Mouse (Mus musculus) stomach, postnatal 0 days (tissue): ENCODE measurements around the gene Mast4. TPM values are rescaled to one million over a fixed set of nuclear protein-coding genes. Genes with fewer than 3 reads are reported as not detected.

Experiments
- ATAC-seq: fragments of 200-750 bp; cut with Nextera tagmentation; 2 replicates; pipeline ENCODE4 v1.8.0; 2017; ENCODE audit not compliant: low FRiP score, low TSS enrichment
- DNase-seq: peaks from one replicate; pipeline ENCODE4 v3.0.0-alpha.2; 2016; ENCODE audit warnings: low spot score
- H3K27ac ChIP-seq: fragments of 300-500 bp; sonication (generic); replicated peaks from 2 replicates; pipeline ENCODE4 v1.5.1; 2014; ENCODE audit warnings: mild to moderate bottlenecking, control low read depth
- H3K27me3 ChIP-seq: fragments of 300-500 bp; sonication (generic); 2 replicates; pipeline ENCODE4 v1.6.1; 2014; ENCODE audit warnings: low read length; ENCODE audit not compliant: control insufficient read depth, insufficient read depth
- H3K36me3 ChIP-seq: fragments of 300-500 bp; sonication (generic); 2 replicates; pipeline ENCODE4 v1.6.1; 2014; ENCODE audit warnings: low read length, mixed read lengths; ENCODE audit not compliant: control insufficient read depth, insufficient read depth
- H3K4me1 ChIP-seq: fragments of 300-500 bp; sonication (generic); replicated peaks from 2 replicates; pipeline ENCODE4 v1.6.1; 2014; ENCODE audit warnings: antibody characterized with exemption; ENCODE audit not compliant: control insufficient read depth, insufficient read depth
- H3K4me2 ChIP-seq: fragments of 300-500 bp; sonication (generic); replicated peaks from 2 replicates; pipeline ENCODE4 v1.6.1; 2014; ENCODE audit warnings: low read depth, mild to moderate bottlenecking, control low read depth, moderate library complexity
- H3K4me3 ChIP-seq: fragments of 300-500 bp; sonication (generic); 2 replicates; pipeline ENCODE4 v1.5.1; 2014; ENCODE audit warnings: low read depth, low read length, control low read depth
- H3K9ac ChIP-seq: fragments of 300-500 bp; sonication (generic); 2 replicates; pipeline ENCODE4 v1.6.1; 2014; ENCODE audit warnings: mild to moderate bottlenecking, low read length, control low read depth, mixed read lengths
- H3K9me3 ChIP-seq: fragments of 300-500 bp; sonication (generic); 2 replicates; pipeline ENCODE4 v1.6.1; 2016; ENCODE audit warnings: low read length; ENCODE audit not compliant: control insufficient read depth
- CTCF ChIP-seq: IDR thresholded peaks from 2 replicates; pipeline ENCODE4 v1.5.1; 2016; ENCODE audit warnings: antibody characterized with exemption, low read depth, mild to moderate bottlenecking, moderate library complexity
- EP300 ChIP-seq: optimal IDR thresholded peaks from 2 replicates; pipeline ENCODE3; 2016; ENCODE audit warnings: antibody characterized with exemption
- WGBS: fragments of 180-500 bp; shearing (Covaris S2); extraction: QIAGEN DNeasy Blood & Tissue Kit; methylation state at CpG from one replicate; pipeline ENCODE4 v1.1.7; 2014; 5-methylcytosine and 5-hydroxymethylcytosine counted together
- polyA plus RNA-seq: library from polyadenylated mRNA; unstranded; fragments of >200 nt; fragmentation: Nextera tagmentation; extraction: Ambion mirVana; gene quantifications from 2 replicates; pipeline ENCODE4 v1.2.1, GENCODE M21; 2015

Gene Mast4
- polyA plus RNA-seq, 1 experiment from 2014 or later: 18.2 TPM

- no peak for ATAC-seq
- Histone ChIP-seq H3K36me3 (no peaks in the 10 kb centered on the region), H3K27me3 (no peaks in the 10 kb centered on the region), H3K4me2 (no peak overlapping the region), H3K9ac (no peak overlapping the region), H3K9me3 (no peaks in the 10 kb centered on the region), H3K27ac (no peak overlapping the region), H3K4me3 (no peak overlapping the region), H3K4me1 (no peaks in the 10 kb centered on the region)
- TF ChIP-seq CTCF (no peak), EP300 (no peak)
- 98% methylated on average over 2 of the region's 2 CpGs for WGBS
- no peak for DNase-seq
These were observed 398.1 kb downstream of the Mast4 start for GRCm38 (mm10) chr13:102936233-102936632.

GRCm38 (mm10) chr13:102935788-102936187 lies 398.5 kb downstream of the Mast4 start:
- no peaks in the 10 kb centered on the region for H3K36me3 ChIP-seq
- DNase-seq (no peak), ATAC-seq (no peak)
- H3K27me3 ChIP-seq: no peaks in the 10 kb centered on the region
- H3K9ac ChIP-seq: no peak overlapping the region
- no peak overlapping the region for H3K4me2 ChIP-seq
- no peak overlapping the region for H3K27ac ChIP-seq
- TF ChIP-seq CTCF (no peak), EP300 (no peak)
- H3K9me3 ChIP-seq: no peaks in the 10 kb centered on the region
- WGBS: 45% methylated on average over 3 of the region's 3 CpGs
- H3K4me3 ChIP-seq: no peak overlapping the region
- H3K4me1 ChIP-seq: no peaks in the 10 kb centered on the region

- Histone ChIP-seq H3K27me3 (no peaks in the 10 kb centered on the region), H3K27ac (no peak overlapping the region), H3K36me3 (no peaks in the 10 kb centered on the region), H3K4me2 (no peak overlapping the region), H3K9me3 (no peaks in the 10 kb centered on the region), H3K9ac (no peak overlapping the region), H3K4me3 (no peak overlapping the region), H3K4me1 (no peaks in the 10 kb centered on the region)
- no peak for DNase-seq
- no peak for ATAC-seq
- no peak for TF ChIP-seq EP300
- no peak for TF ChIP-seq CTCF
- WGBS: 83% methylated on average over 5 of the region's 5 CpGs
These were observed 400.6 kb downstream of the Mast4 start for GRCm38 (mm10) chr13:102933702-102934101.

- Histone ChIP-seq H3K9ac (no peak overlapping the region), H3K4me2 (no peak overlapping the region), H3K4me1 (no peaks in the 10 kb centered on the region), H3K4me3 (no peak overlapping the region), H3K9me3 (no peaks in the 10 kb centered on the region), H3K27ac (no peak overlapping the region), H3K36me3 (no peaks in the 10 kb centered on the region), H3K27me3 (no peaks in the 10 kb centered on the region)
- DNase-seq: no peak
- no peak for ATAC-seq
- WGBS: 83% methylated on average over 9 of the region's 9 CpGs
- TF ChIP-seq EP300 (no peak), CTCF (no peak)
These were observed 401.9 kb downstream of the Mast4 start for GRCm38 (mm10) chr13:102932434-102932833.

- TF ChIP-seq EP300 (no peak), CTCF (no peak)
- DNase-seq: no peak
- ATAC-seq: no peak
- no peak overlapping the region for H3K4me2 ChIP-seq
- no peak overlapping the region for H3K9ac ChIP-seq
- no peaks in the 10 kb centered on the region for H3K9me3 ChIP-seq
- no peaks in the 10 kb centered on the region for H3K27me3 ChIP-seq
- H3K36me3 ChIP-seq: no peaks in the 10 kb centered on the region
- H3K27ac ChIP-seq: no peak overlapping the region
- H3K4me3 ChIP-seq: no peak overlapping the region
- no peaks in the 10 kb centered on the region for H3K4me1 ChIP-seq
- 92% methylated on average over 1 of the region's 1 CpGs for WGBS
These were observed 402.3 kb downstream of the Mast4 start for GRCm38 (mm10) chr13:102931951-102932350.

GRCm38 (mm10) chr13:102925844-102926598 lies 408.3 kb downstream of the Mast4 start:
- Histone ChIP-seq H3K36me3 (no peaks in the 10 kb centered on the region), H3K4me2 (no peak overlapping the region), H3K9me3 (no peaks in the 10 kb centered on the region), H3K4me3 (no peak overlapping the region), H3K27ac (no peak overlapping the region), H3K9ac (no peak overlapping the region), H3K4me1 (no peaks in the 10 kb centered on the region), H3K27me3 (no peaks in the 10 kb centered on the region)
- WGBS: 75% methylated on average over 7 of the region's 7 CpGs
- peak; percentile 61 for TF ChIP-seq CTCF
- TF ChIP-seq EP300: no peak
- ATAC-seq (no peak), DNase-seq (no peak)
